Mouse (Mus musculus) adrenal gland, postnatal 10 days (tissue): ENCODE data around the gene Olfr1494. TPM values are rescaled to one million over a fixed set of nuclear protein-coding genes. Genes with fewer than 3 reads are reported as not detected.

Experiments used
- DNase-seq: peaks from one replicate; pipeline ENCODE4 v3.0.0; 2021; ENCODE audit warnings: mixed read lengths
- long read RNA-seq, 2 experiments: library from polyadenylated mRNA; stranded (forward); transcript quantifications; one replicate each; pipeline ENCODE4 v2.0.0; 2021
- total RNA-seq, 2 experiments: library from RNA; stranded (reverse); gene quantifications; 2 replicates each; pipeline ENCODE4 v1.2.3; 2021

Olfr1494 gene
- not detected for total RNA-seq
- long read RNA-seq, experiment 1 = 0 reads
- long read RNA-seq, experiment 2 = 0 reads

DNA sequence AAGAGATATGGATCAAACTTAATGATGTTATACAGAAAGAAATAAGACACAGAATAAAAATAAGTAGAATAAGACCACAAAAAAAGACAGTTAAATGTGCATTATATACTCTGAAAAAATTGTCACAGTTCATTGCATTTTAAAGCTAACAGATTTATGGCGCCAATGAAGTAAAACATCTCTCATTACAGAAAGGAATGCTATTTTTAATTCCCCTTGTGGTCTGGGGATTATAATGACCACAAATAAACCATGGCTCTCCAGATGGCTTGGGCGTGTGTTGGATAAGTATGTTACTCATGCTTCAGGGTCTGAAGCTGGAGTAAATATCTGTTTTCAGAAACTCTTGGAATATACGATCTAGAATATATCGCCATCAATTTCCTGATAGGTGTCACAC, at the start of gene Olfr1494:
Gene Olfr1494, plus strand, starts transcription at position 301 of the 400 bp plus-strand sequence.
- DNase-seq = no peak

DNA sequence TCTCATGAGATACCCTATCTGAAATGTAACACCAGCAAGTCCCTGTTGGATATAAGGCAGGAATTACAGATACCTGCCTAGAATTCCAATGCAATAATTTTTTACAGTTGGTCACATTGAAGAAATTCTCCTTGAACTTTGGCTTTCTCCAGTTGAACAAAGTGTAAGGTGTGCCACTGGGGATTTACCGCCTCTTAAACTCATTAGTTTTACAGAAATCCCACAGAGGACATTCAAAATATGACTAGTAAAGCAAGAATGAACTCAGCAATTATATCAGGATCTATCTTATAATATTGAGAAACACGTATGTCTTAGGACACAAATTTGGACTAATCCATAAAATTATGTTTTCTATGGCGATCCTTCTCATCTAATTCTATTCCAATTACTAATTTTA, 42.6 kb upstream of the Olfr1494 start, which contains the start of gene Olfr1491:
Gene Olfr1491, plus strand, starts transcription at position 301 of the 400 bp plus-strand sequence.
- DNase-seq = no peak

- no peak for DNase-seq
Observed at GRCm38 (mm10) chr19:13722978-13723377, 16.6 kb upstream of the Olfr1494 start, which contains the start of gene Olfr1493-ps1. Gene Olfr1493-ps1, plus strand, starts transcription at chr19:13723278.

DNA sequence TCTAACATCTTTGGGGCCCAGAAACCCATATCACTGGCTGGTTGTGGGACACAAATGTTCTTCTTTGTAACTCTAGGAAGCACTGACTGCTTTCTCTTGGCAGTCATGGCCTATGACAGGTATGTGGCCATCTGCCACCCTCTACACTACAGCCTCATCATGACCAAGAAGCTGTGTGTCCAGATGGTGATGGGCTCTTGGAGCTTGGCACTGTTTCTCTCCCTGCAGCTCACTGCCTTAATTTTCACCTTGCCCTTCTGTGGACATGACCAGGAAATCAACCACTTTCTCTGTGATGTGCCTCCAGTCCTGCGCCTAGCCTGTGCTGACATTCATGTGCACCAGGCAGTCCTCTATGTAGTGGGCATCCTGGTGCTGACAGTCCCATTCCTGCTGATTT, 9.8 kb downstream of the Olfr1494 start:
- DNase-seq = no peak

- no peak for DNase-seq
Observed at GRCm38 (mm10) chr19:13764306-13764705, 24.8 kb downstream of the Olfr1494 start, which contains the start of gene Olfr1495. Gene Olfr1495, plus strand, starts transcription at chr19:13764606.

DNA sequence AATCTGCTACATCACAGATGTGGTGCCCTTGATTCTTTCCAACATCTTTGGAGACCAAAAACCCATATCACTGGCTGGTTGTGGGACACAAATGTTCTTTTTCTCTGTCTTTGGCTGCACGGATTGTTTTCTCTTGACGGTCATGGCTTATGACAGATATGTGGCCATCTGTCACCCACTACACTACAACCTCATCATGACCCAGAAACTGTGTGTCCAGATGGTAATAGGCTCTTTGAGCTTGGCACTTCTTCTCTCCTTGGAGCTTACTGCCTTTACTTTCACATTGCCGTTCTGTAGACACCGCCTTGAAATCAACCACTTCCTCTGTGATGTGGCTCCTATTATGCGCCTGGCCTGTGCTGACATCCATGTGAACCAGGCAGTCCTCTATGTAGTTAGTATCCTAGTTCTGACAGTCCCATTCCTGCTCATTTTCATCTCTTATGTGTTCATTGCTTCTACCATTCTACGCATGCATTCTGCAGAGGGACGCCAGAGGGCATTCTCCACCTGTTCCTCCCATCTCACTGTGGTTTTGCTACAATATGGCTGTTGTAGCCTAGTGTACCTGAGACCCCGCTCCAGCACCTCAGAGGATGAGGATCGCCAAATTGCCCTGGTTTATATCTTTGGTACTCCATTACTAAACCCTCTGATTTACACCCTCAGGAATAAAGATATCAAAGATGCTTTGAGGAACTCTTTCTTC, 29.2 kb downstream of the Olfr1494 start:
- DNase-seq = no peak

DNA sequence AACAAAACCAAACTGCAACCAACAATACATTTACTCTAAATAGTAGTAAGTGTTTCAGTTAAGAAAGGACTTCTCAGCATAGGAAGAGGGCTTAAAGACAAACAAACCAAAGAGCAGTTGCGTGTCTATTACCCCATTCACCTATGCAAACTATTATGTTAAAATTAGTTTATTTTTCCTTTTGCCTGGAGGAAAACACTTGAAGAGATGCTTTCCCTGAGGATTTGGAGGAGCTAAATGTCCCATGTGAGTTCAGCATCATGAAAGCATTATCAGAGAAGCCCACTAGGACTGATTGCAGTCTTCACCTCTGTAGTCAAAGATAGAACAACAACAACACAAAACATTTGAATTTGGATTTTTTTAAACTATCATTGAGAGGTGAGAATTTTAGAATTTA, 38.0 kb downstream of the Olfr1494 start, which contains the start of gene Olfr1496:
Gene Olfr1496, plus strand, starts transcription at position 301 of the 400 bp plus-strand sequence.
- no peak for DNase-seq

DNA sequence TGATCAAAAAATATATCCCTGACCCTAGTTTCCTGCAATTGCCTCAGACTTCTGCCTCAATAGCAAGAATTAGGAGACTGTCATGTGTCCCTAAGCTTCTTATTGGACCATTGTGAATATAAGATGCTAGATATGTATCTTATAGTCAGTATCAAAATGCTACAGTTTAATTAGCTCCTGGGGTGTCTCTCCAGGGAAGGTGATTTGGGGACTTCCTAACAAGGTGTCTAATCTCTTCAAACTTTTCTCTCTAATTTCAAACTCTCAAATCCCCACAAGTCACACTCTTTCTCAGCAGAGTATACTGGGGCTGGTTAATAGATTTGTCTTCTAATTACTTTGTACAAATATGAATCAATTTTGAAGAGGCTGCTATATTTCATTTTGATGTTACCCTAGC, 58.6 kb downstream of the Olfr1494 start, which contains the start of gene Olfr1497:
Gene Olfr1497, minus strand, starts transcription at position 101 of the 400 bp plus-strand sequence.
- DNase-seq = no peak

Other genes starting within 250 kb of the Olfr1494 start
- not detected for gene Olfr1477, start 239.2 kb upstream of the Olfr1494 start, total RNA-seq
- gene Olfr1480, start 211.8 kb upstream of the Olfr1494 start, total RNA-seq = not detected
- not detected for gene Olfr1484, start 156.2 kb upstream of the Olfr1494 start, total RNA-seq
- not detected for gene Olfr1487, start 122.4 kb upstream of the Olfr1494 start, total RNA-seq
- gene Olfr1489, start 108.1 kb upstream of the Olfr1494 start, total RNA-seq = not detected
- gene Olfr1490, start 88.6 kb upstream of the Olfr1494 start, total RNA-seq = not detected
- gene Olfr1491, start 42.5 kb upstream of the Olfr1494 start, total RNA-seq = not detected
- gene Olfr1493-ps1, start 16.4 kb upstream of the Olfr1494 start, total RNA-seq = not detected
- gene Olfr1495, start 24.9 kb downstream of the Olfr1494 start, total RNA-seq = not detected
- not detected for gene Olfr1496, start 38.1 kb downstream of the Olfr1494 start, total RNA-seq
- not detected for gene Olfr1497, start 58.5 kb downstream of the Olfr1494 start, total RNA-seq
- not detected for gene Olfr1499, start 79.7 kb downstream of the Olfr1494 start, total RNA-seq
- not detected for gene Olfr1500, start 90.8 kb downstream of the Olfr1494 start, total RNA-seq
- not detected for gene Olfr1501, start 111.0 kb downstream of the Olfr1494 start, total RNA-seq
- not detected for gene Olfr1502, start 122.1 kb downstream of the Olfr1494 start, total RNA-seq
- gene Olfr1504, start 158.2 kb downstream of the Olfr1494 start, total RNA-seq = not detected
- not detected for gene Olfr1505, start 173.8 kb downstream of the Olfr1494 start, total RNA-seq